Mouse (Mus musculus): ENCODE results near the gene Mettl8. TPM values are rescaled to one million over a fixed set of nuclear protein-coding genes. Genes with fewer than 3 reads are reported as not detected.

Mettl8 gene
- total RNA-seq, 2 experiments from 2014 or later: 4.3 to 5.4 TPM

GRCm38 (mm10) chr2:71037447-71037846, 17.9 kb downstream of the Mettl8 start:
- no peak for DNase-seq (ENCODE audit: low spot score)

- DNase-seq (ENCODE audit: low spot score): no peak
Observed at GRCm38 (mm10) chr2:71033987-71034386, 21.4 kb downstream of the Mettl8 start.

- DNase-seq (ENCODE audit: low spot score): no peak
Observed at GRCm38 (mm10) chr2:71033014-71033413, 22.4 kb downstream of the Mettl8 start.

- no peak for DNase-seq (ENCODE audit: low spot score)
Observed at GRCm38 (mm10) chr2:71031973-71032794, 23.2 kb downstream of the Mettl8 start.

- DNase-seq (ENCODE audit: low spot score): no peak
Observed at GRCm38 (mm10) chr2:71030663-71031062, 24.7 kb downstream of the Mettl8 start.

- DNase-seq (ENCODE audit: low spot score): no peak
Observed at GRCm38 (mm10) chr2:71027631-71028030, 27.8 kb downstream of the Mettl8 start.

- DNase-seq (ENCODE audit: low spot score): no peak
Observed at GRCm38 (mm10) chr2:71026787-71027186, 28.6 kb downstream of the Mettl8 start.

GRCm38 (mm10) chr2:71025576-71026315, 29.6 kb downstream of the Mettl8 start:
- no peak for DNase-seq (ENCODE audit: low spot score)

- no peak for DNase-seq (ENCODE audit: low spot score)
Observed at GRCm38 (mm10) chr2:71023986-71024385, 31.4 kb downstream of the Mettl8 start.

GRCm38 (mm10) chr2:71022991-71023390, 32.4 kb downstream of the Mettl8 start:
- no peak for DNase-seq (ENCODE audit: low spot score)

GRCm38 (mm10) chr2:71020674-71021073, 34.7 kb downstream of the Mettl8 start:
- DNase-seq (ENCODE audit: low spot score): no peak

- no peak for DNase-seq (ENCODE audit: low spot score)
Observed at GRCm38 (mm10) chr2:71019704-71020375, 35.5 kb downstream of the Mettl8 start.

- DNase-seq (ENCODE audit: low spot score): peak; percentile 34
Observed at GRCm38 (mm10) chr2:71019277-71019676, 36.1 kb downstream of the Mettl8 start.

- no peak for DNase-seq (ENCODE audit: low spot score)
Observed at GRCm38 (mm10) chr2:71013521-71013920, 41.9 kb downstream of the Mettl8 start.

GRCm38 (mm10) chr2:71011816-71012215, 43.6 kb downstream of the Mettl8 start:
- DNase-seq (ENCODE audit: low spot score): no peak

GRCm38 (mm10) chr2:71004354-71004753, 51.0 kb downstream of the Mettl8 start:
- no peak for DNase-seq (ENCODE audit: low spot score)

GRCm38 (mm10) chr2:71002509-71002908, 52.9 kb downstream of the Mettl8 start:
- DNase-seq (ENCODE audit: low spot score): no peak

- no peak for DNase-seq (ENCODE audit: low spot score)
Observed at GRCm38 (mm10) chr2:70998771-70999170, 56.6 kb downstream of the Mettl8 start.

GRCm38 (mm10) chr2:70996438-70996837, 58.9 kb downstream of the Mettl8 start:
- DNase-seq (ENCODE audit: low spot score): peak; percentile 63

GRCm38 (mm10) chr2:70995900-70996299, 59.5 kb downstream of the Mettl8 start:
- no peak for DNase-seq (ENCODE audit: low spot score)

GRCm38 (mm10) chr2:70993740-70994139, 61.6 kb downstream of the Mettl8 start:
- no peak for DNase-seq (ENCODE audit: low spot score)

GRCm38 (mm10) chr2:70992715-70993114, 62.7 kb downstream of the Mettl8 start:
- no peak for DNase-seq (ENCODE audit: low spot score)
